Mouse (Mus musculus): ENCODE data around the gene Ap2m1. TPM values are rescaled to one million over a fixed set of nuclear protein-coding genes. Genes with fewer than 3 reads are reported as not detected.
"Not testable (repeated sequence)": the region's sequence is repeated elsewhere in the genome, so short reads cannot be mapped to it uniquely, and the experiment has no call there.

The Ap2m1 gene
- polyA plus RNA-seq (2015; fragmentation: Nextera tagmentation; extraction: Ambion mirVana), result 518 and 580 TPM in 2 replicates

DNA sequence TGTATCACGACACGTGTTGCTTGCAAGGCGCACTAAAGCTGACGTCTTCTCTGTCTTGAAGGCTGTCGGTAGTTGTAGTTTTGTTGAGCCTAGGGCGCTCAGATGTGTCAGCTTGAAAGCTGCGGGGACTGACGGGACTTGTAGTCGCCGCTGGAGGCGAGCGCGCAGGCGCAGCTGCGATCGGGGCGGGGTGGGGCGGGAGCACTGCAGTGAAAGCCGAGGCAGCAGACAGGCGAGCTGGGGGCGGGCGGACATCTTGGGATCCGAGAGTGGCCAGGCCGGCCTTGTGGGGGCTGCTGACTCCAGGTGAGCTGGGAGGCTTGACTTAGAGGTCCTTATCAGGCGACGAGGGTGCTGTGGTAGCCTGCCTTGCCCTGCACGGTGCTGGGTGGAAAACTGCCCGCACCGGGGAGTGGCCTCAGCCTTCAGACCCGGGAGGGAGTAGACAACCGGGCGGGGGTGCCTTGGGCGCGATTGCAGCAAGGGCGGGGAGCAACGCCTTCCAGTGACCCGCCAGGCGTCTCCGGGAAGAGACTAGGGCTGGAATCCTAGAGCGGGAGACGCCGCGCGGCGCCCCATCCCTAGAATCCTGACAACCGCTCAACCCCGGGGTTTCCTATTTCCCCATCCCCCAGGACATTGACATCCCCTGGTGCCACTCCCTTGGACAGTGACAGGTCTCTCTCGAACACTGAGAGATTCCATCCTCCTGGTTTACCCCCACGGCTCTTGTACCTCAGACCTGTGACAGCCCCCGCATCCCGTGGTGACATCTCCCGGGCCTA lies at the start of gene Ap2m1:
Ap2m1 (plus strand) TSS at position 183 of the 785 bp plus-strand sequence.
- WGBS, result under 1% methylated on average over 52 of the region's 52 CpGs
- H3K27me3 ChIP-seq (replicated peaks), result no peaks in the 10 kb centered on the region
- peak within 1 kb of the TSS; percentile 73 for H3K4me2 ChIP-seq
- H3K9me3 ChIP-seq, result no peaks in the 10 kb centered on the region
- H3K36me3 ChIP-seq, result peaks cover 44% of the 10 kb centered on the region
- ATAC-seq (ENCODE audit: insufficient read depth, low FRiP score, low read depth), result peak; percentile 97
- peak within 1 kb of the TSS; percentile 89 for H3K9ac ChIP-seq
- peak within 1 kb of the TSS; percentile 92 for H3K4me3 ChIP-seq (replicated peaks)
- peaks cover 22% of the 10 kb centered on the region for H3K4me1 ChIP-seq
- peak within 1 kb of the TSS; percentile 92 for H3K27ac ChIP-seq

DNA sequence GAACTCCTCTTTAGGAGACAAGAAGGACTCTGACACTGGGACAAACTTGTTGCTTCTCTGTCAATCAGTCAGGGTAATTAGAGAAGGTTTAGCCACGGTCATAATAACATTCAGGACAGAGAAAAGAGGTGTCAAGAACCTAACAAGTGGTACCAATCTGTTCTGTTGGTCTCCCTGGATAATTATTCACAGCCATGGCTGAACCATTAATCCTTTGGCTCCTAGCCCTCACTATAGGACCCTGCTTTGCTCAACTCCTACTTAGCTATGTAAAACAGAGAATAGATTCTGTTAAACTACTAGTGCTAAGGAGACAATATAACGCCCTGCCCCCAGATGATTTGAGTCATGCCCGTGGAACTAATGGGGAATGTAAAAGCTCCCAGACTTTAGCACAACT lies 49.2 kb upstream of the Ap2m1 start:
- no peak overlapping the region for H3K4me3 ChIP-seq (replicated peaks)
- H3K9me3 ChIP-seq, result no peaks in the 10 kb centered on the region
- H3K27ac ChIP-seq, result no peak overlapping the region
- WGBS, result 68% methylated on average over 3 of the region's 3 CpGs
- no peak for ATAC-seq (ENCODE audit: insufficient read depth, low FRiP score, low read depth)
- no peaks in the 10 kb centered on the region for H3K27me3 ChIP-seq (replicated peaks)
- H3K36me3 ChIP-seq, result no peaks in the 10 kb centered on the region
- H3K9ac ChIP-seq, result no peak overlapping the region
- H3K4me1 ChIP-seq, result no peaks in the 10 kb centered on the region
- H3K4me2 ChIP-seq, result no peak overlapping the region

DNA sequence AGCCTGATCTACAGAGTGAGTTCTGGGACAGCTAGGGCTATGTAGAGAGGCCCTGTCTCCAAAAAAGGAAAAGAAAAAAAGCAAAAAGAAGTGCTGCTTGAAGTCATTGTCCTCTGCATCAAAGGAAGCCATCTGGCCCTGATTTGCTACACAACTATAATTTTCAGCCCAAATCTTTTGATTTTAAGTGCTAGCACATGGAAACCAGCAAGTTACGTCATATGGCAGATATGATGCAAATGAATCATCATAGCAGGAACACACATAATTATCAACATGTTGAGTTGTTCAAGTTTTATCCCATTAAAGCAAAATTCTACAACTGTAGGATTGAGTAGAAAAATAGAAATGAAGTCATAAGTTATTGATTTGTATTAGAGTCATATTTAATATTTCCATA lies 47.1 kb upstream of the Ap2m1 start:
- ATAC-seq (ENCODE audit: insufficient read depth, low FRiP score, low read depth), result no peak
- no peaks in the 10 kb centered on the region for H3K9me3 ChIP-seq
- no peaks in the 10 kb centered on the region for H3K4me1 ChIP-seq
- no peaks in the 10 kb centered on the region for H3K27me3 ChIP-seq (replicated peaks)
- WGBS, result 86% methylated on average over 1 of the region's 1 CpGs
- H3K36me3 ChIP-seq, result no peaks in the 10 kb centered on the region
- no peak overlapping the region for H3K27ac ChIP-seq
- no peak overlapping the region for H3K9ac ChIP-seq
- no peak overlapping the region for H3K4me2 ChIP-seq
- H3K4me3 ChIP-seq (replicated peaks), result no peak overlapping the region

DNA sequence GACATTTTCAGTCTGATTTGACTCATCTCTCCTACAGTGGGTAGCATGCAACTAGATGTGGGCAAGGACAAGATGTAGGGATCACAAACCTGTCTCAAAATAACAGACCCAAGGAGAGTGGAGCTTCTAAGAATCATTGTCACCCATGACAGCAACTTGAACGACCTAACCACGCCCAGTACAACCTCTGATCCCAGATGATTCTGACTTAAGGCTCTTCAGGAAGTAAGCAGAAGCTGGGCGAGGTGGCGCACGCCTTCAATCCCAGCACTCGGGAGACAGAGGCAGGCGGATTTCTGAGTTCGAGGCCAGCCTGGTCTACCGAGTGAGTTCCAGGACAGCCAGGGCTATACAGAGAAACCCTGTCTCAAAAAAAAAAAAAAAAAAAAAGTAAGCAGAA lies 46.5 kb upstream of the Ap2m1 start:
- not testable (repeated sequence) for H3K9ac ChIP-seq; ATAC-seq (ENCODE audit: insufficient read depth, low FRiP score, low read depth); H3K27me3 ChIP-seq (replicated peaks); H3K36me3 ChIP-seq; H3K4me2 ChIP-seq; H3K27ac ChIP-seq; H3K4me3 ChIP-seq (replicated peaks); H3K4me1 ChIP-seq; H3K9me3 ChIP-seq
- 81% methylated on average over 9 of the region's 9 CpGs for WGBS

DNA sequence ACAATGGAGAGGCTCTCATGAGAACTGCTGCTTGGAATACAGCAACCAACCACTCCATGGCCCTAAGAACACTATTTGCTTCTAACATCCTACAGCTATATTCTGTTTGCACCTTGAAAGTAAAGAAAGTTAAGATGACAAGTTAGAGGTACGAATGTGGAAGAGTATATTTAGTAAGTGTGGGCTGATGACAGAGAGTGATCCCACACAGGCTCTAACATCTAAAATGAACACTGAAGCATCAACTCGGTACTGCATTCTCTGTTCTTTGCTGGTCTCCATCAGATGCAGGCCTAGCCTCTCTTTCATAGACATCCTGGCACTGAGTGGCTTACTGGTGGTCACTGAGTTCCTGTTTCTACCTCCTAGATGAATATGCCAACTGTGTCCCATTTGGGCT lies 46.0 kb upstream of the Ap2m1 start:
- no peak overlapping the region for H3K27ac ChIP-seq
- H3K9me3 ChIP-seq, result no peaks in the 10 kb centered on the region
- H3K9ac ChIP-seq, result no peak overlapping the region
- no peak overlapping the region for H3K4me2 ChIP-seq
- H3K27me3 ChIP-seq (replicated peaks), result no peaks in the 10 kb centered on the region
- H3K36me3 ChIP-seq, result no peaks in the 10 kb centered on the region
- ATAC-seq (ENCODE audit: insufficient read depth, low FRiP score, low read depth), result no peak
- WGBS, result 90% methylated on average over 2 of the region's 2 CpGs
- H3K4me3 ChIP-seq (replicated peaks), result no peak overlapping the region
- H3K4me1 ChIP-seq, result no peaks in the 10 kb centered on the region

DNA sequence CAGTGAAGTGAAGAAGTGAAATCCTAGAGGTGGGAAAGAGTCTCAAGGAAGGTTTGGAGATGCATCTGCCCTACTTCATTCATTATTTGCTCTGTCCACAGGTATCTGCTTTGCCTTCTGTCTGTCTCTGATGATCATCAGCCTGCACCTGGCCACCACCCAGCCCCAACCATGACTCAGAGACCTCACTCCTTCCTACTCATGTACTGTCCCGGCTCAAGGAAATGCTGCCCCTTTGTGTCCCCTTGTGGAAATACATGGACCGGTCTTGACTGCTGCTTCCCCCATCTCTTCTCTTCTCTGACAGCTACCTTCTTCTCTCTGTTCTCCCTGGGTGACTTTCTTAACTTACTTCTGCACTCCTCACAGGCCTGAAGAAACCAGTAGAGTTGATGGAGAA lies 44.7 kb upstream of the Ap2m1 start:
- H3K36me3 ChIP-seq, result no peaks in the 10 kb centered on the region
- H3K9me3 ChIP-seq, result no peaks in the 10 kb centered on the region
- H3K4me3 ChIP-seq (replicated peaks), result no peak overlapping the region
- WGBS, result 34% methylated on average over 2 of the region's 2 CpGs
- H3K9ac ChIP-seq, result no peak overlapping the region
- H3K4me2 ChIP-seq, result no peak overlapping the region
- H3K27ac ChIP-seq, result no peak overlapping the region
- no peak for ATAC-seq (ENCODE audit: insufficient read depth, low FRiP score, low read depth)
- H3K27me3 ChIP-seq (replicated peaks), result no peaks in the 10 kb centered on the region
- H3K4me1 ChIP-seq, result no peaks in the 10 kb centered on the region

DNA sequence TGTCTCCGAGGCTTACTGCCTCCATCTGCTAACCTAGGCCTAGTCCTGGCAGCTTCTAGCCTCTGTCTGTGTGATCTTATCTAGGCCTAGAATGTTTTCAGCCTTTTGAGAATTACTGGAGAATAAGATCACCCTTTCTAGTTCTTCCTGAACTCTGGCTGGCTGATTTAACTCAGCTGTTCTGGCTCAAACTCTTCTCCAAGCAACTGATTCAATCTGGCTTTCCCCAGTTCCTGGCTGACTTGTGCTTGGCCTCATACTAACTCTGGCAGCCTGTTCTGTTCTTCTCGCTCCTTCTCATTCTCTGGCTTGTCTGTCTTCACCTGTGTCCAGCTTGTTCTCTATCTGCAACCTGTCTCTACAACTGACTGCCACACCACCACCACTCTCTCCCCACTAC lies 44.0 kb upstream of the Ap2m1 start:
- WGBS, result 61% methylated on average over 2 of the region's 2 CpGs
- H3K9me3 ChIP-seq, result no peaks in the 10 kb centered on the region
- no peak overlapping the region for H3K27ac ChIP-seq
- ATAC-seq (ENCODE audit: insufficient read depth, low FRiP score, low read depth), result no peak
- H3K4me1 ChIP-seq, result no peaks in the 10 kb centered on the region
- no peak overlapping the region for H3K4me3 ChIP-seq (replicated peaks)
- no peaks in the 10 kb centered on the region for H3K36me3 ChIP-seq
- no peaks in the 10 kb centered on the region for H3K27me3 ChIP-seq (replicated peaks)
- no peak overlapping the region for H3K9ac ChIP-seq
- H3K4me2 ChIP-seq, result no peak overlapping the region

DNA sequence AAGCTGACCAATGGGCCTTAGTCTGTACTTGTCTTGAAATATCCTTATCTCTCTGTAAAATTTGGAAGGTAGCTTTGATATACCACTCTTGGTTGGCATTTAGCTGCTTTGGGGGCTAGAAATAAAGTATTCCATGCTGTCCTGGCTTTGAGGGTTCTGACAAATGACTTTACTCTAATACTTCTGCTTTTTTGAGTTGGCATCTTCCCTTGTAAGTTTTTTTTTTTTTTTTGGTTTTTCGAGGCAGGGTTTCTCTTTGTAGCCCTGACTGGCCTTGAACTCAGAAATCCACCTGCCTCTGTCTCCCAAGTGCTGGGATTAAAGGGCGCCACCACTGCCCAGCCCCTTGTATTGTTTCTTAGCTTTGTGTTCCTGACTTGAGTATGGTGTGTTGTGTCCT lies 41.8 kb upstream of the Ap2m1 start:
- no peak overlapping the region for H3K27ac ChIP-seq
- no peak for ATAC-seq (ENCODE audit: insufficient read depth, low FRiP score, low read depth)
- no peaks in the 10 kb centered on the region for H3K4me1 ChIP-seq
- H3K4me2 ChIP-seq, result no peak overlapping the region
- H3K4me3 ChIP-seq (replicated peaks), result no peak overlapping the region
- H3K9me3 ChIP-seq, result no peaks in the 10 kb centered on the region
- no peaks in the 10 kb centered on the region for H3K36me3 ChIP-seq
- WGBS, result 62% methylated on average over 2 of the region's 2 CpGs
- H3K27me3 ChIP-seq (replicated peaks), result no peaks in the 10 kb centered on the region
- H3K9ac ChIP-seq, result no peak overlapping the region

DNA sequence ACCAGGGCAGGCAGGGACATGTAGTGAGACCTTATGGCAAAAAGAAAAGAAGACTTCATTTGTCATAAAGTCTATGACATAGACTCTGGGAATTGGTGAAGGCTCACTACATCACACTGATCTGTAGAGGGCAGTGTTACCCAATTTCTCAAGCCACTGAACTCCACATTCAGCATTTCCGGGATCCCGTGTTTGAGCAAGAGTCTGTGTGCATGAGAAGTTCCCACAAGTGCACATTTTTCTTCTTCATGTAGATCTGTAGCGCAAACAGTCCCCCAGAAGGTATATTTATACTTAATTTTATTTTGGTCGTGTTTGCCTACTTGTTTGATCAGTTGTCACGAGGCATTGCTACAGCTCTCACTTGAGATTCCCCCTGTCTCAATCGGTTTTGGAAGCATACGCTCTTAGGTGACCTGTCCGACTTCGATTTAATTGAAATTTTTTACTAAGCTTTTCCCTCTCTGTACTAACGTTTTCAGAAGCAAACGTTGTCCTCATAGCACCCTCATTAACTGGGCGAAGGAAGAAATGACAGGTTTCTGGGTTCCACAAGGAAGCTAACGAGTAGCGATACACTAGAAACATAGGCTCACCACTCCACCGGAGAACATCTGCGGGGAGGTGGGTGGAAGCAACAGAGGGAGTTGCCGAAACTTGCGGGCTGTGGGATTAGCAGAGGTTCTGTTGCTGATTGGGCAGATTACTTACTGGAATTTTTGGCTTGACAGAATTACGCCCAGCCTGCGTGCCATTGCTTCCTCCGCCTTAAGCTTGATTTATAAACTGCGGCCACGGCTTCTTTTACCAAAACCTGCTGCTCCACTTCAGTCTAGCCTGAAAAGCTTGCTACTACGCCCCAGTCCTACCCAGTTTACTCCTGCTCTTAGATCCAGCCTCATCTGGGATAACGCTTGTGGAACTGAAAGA lies 38.3 kb upstream of the Ap2m1 start:
- Histone ChIP-seq H3K36me3 (peaks cover 13% of the 10 kb centered on the region), H3K27ac (peak overlapping the region; percentile 59), H3K9ac (peak overlapping the region; percentile 9; the same call in 1 of the 2 replicates), H3K4me3 (replicated peaks) (peak overlapping the region; percentile 35), H3K27me3 (replicated peaks) (no peaks in the 10 kb centered on the region), H3K9me3 (no peaks in the 10 kb centered on the region), H3K4me1 (peaks cover 8% of the 10 kb centered on the region; the same call in 1 of the 2 replicates), H3K4me2 (peak overlapping the region; percentile 61)
- ATAC-seq (ENCODE audit: insufficient read depth, low FRiP score, low read depth), result 0 out of 2 replicates have a peak, but pooled peaks have one; percentile 20
- 17% methylated on average over 25 of the region's 25 CpGs for WGBS

DNA sequence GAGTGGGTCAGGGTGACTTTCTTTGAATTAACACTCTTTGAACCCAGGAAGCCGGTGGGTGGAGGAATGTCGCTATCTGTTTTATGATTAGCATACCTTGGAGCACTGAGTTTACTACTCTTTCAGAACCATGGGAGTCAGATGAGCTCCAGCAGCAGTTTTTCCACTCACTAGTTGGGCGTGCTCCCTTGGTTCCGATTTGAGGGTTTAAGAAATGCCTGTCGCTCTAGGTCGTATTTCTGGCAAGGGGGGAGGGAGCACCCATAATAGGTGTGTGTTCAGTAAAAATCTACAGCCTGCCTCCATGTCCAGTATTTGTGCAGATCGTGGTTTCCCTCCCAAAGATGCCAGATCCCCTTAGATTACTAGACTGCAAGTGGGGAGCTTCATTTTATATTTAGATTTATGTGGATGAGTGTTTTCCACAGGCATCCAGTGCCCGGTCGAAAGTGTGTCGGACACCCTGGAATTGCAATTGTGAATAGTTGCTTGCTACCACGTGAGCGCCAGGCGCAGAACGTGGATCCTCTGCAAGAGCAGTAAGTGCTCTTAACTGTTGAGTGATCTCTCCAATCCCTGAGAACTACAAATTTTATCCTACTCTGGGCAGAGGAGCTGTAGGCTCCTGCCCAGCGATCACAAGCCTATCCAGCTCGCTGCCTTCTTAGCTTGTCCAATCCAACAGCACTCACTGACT lies 37.1 kb upstream of the Ap2m1 start:
- Histone ChIP-seq H3K36me3 (peaks cover 25% of the 10 kb centered on the region), H3K27me3 (replicated peaks) (no peaks in the 10 kb centered on the region), H3K27ac (peak overlapping the region; percentile 70), H3K4me2 (peak overlapping the region; percentile 81), H3K4me1 (peaks cover 8% of the 10 kb centered on the region; the same call in 1 of the 2 replicates), H3K4me3 (replicated peaks) (peak overlapping the region; percentile 99), H3K9ac (0 out of 2 replicates have a peak overlapping the region, but pooled peaks have one; percentile 17), H3K9me3 (no peaks in the 10 kb centered on the region)
- 11% methylated on average over 16 of the region's 16 CpGs for WGBS
- ATAC-seq (ENCODE audit: insufficient read depth, low FRiP score, low read depth), result no peak

DNA sequence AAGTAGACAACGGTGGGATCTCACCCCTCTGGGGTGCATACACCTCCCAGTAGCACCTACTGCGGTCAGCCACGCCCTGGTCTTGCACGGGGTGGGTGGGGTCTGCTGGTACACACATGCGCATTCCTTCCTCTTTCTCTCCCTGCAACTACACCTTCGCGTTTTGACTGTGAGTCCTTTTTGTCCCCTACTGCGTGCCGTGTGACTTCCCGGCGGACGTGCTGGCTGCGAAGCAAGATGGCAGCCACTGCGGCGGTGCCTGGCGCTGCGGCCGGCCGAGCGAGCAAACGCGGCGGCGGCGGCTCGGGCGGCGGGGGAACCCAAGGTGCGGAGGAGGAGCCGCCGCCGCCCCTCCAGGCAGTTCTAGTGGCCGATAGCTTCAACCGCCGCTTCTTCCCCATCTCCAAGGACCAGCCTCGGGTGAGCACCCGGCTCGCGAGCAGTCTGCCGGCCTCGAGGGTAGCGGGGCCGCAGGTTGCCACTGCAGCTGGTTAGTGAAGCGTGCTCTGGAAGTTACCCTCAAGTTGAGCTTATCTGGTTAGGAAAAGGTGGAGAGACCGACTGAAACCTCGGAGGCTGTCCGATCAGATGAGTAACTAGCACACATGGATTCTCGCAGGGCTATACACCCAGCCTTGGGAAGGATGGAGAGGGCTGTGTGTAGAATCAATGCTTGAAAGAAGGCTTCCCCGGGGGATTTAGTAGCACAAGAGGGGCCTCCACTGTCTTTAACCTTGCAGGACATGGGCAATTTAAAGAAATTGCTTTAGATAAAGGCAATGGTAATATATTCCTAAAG lies 36.4 kb upstream of the Ap2m1 start, which contains the start of gene Eif2b5:
Eif2b5 (plus strand) TSS at position 141 of the 799 bp plus-strand sequence.
- Histone ChIP-seq H3K4me1 (peaks cover 8% of the 10 kb centered on the region; the same call in 1 of the 2 replicates), H3K9me3 (no peaks in the 10 kb centered on the region), H3K27ac (peak within 1 kb of the TSS; percentile 70), H3K9ac (peak within 1 kb of the TSS; percentile 89), H3K4me3 (replicated peaks) (peak within 1 kb of the TSS; percentile 99), H3K36me3 (peaks cover 29% of the 10 kb centered on the region), H3K4me2 (peak within 1 kb of the TSS; percentile 81), H3K27me3 (replicated peaks) (no peaks in the 10 kb centered on the region)
- ATAC-seq (ENCODE audit: insufficient read depth, low FRiP score, low read depth), result peak; percentile 94
- WGBS, result under 1% methylated on average over 49 of the region's 49 CpGs
